Mouse (Mus musculus) stomach, postnatal 0 days (tissue): ENCODE measurements around the gene Mfsd14a.

ENCODE experiments used
- CTCF ChIP-seq: IDR thresholded peaks from 2 replicates; pipeline ENCODE4 v1.5.1; 2016; ENCODE audit warnings: antibody characterized with exemption, low read depth, mild to moderate bottlenecking, moderate library complexity
- EP300 ChIP-seq: optimal IDR thresholded peaks from 2 replicates; pipeline ENCODE3; 2016; ENCODE audit warnings: antibody characterized with exemption

- no peak for TF ChIP-seq EP300
- TF ChIP-seq CTCF: no peak
Measured at GRCm38 (mm10) chr3:116641811-116642371, 20.6 kb downstream of the Mfsd14a start.
